Mouse (Mus musculus): ENCODE data around the gene Rps8.

GRCm38 (mm10) chr4:117140613-117141012 is 15.4 kb downstream of the Rps8 start:
- TF ChIP-seq CTCF (conservative IDR thresholded peaks at IDR 0.05; ENCODE audit: insufficient read depth, insufficient read length, low read depth, low read length) (no peak), POLR2A (IDR thresholded peaks at IDR 0.05; ENCODE audit: low read depth, low read length) (no peak)

Measured in kidney, adult 2 months (tissue).